Comparison of ENCODE assay signal across 12 mouse cellular contexts in the genomic region with DNA sequence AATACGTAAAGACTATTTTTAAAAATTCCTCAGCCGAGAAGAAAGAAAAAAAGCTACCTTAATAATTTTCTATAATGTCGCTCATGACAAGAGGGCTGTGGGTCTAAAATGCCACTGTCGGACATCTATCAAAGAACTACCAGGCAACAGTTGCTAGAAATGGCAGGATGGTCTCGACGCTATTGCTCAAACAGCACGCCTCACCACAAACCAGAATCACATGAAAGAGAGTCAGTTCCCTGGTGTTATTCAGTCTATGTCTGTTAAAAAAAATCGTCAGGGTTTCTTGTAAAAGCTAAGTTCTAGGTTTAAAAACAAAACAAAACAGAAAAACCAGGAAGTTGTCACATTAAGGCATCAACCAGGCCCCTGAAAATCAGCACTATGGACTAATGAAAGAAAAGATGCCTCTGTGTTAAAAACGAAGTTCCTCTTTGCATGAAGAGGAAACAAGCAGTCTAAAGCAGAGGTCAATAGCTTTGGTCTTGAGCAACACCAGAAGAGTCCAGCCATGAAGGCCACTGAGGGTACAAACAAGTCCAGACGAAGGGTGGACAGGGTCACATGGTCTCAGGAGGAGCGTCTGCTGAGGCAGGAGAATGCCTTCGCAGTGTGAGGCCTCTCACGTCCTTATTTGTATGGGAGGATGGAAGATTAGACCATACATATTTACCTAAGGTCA. TPM values are rescaled to one million over a fixed set of nuclear protein-coding genes. Genes with fewer than 3 reads are reported as not detected.
DNase-seq lines count a peak whose midpoint lies in the region; TF ChIP-seq lines count a peak whose summit lies in the region.
"Had no signal": no experiment of that assay in that cellular context is flagged by ENCODE, and none has a peak within 500 bp of the region (broad histone marks: within the 10 kb centered on the region; RNA-seq: fewer than 3 reads in every experiment).

No protein-coding gene starts in this region.

- peak overlapping the region; percentile 14; the same call in 1 of the 2 replicates for H3K27ac ChIP-seq in layer of hippocampus, adult 2 months
- peak overlapping the region; percentile 91 for H3K27ac ChIP-seq in bone marrow macrophage, adult 2 months (ENCODE audit: insufficient read depth, low read depth, low read length)
- H3K27ac ChIP-seq: forebrain, embryonic 13.5 days had no signal

- TF ChIP-seq POLR2A in bone marrow macrophage, adult 2 months (IDR thresholded peaks at IDR 0.05; ENCODE audit: borderline replicate concordance, low read depth, low read length): no peak

- TF ChIP-seq CTCF in layer of hippocampus, adult 2 months (conservative IDR thresholded peaks at IDR 0.05): no peak
- no peak for TF ChIP-seq CTCF in bone marrow macrophage, adult 2 months (IDR thresholded peaks at IDR 0.05; ENCODE audit: low read depth, low read length)

- no peak for DNase-seq in layer of hippocampus, adult 2 months (ENCODE audit: low spot score in 2 of 2)
- DNase-seq in layer of hippocampus, adult 18-20 months (ENCODE audit: low spot score in 2 of 2): no peak
- DNase-seq in B cell, adult 2 months: peak; percentile 63 to 66
- peak; percentile 34 to 48 for DNase-seq in monocyte, adult 2 months (ENCODE audit: low read depth in 1 of 2, low spot score in 2 of 2)
- DNase-seq in gastrocnemius, adult 18-20 months (ENCODE audit: low spot score): no peak
- no peak for DNase-seq in frontal cortex, postnatal 10 days (ENCODE audit: low spot score in 2 of 2)
- no peak for DNase-seq in left cerebral cortex, postnatal 4 days
- DNase-seq: adrenal gland, postnatal 14 days; kidney, adult 11 months had no signal

- H3K4me3 ChIP-seq in layer of hippocampus, adult 2 months: no peak overlapping the region
- peak overlapping the region; percentile 1; the same call in 1 of the 2 replicates for H3K4me3 ChIP-seq in bone marrow macrophage, adult 2 months (ENCODE audit: insufficient read depth, low read length)
- H3K4me3 ChIP-seq: forebrain, embryonic 13.5 days had no signal

- peaks cover 25% of the 10 kb centered on the region for H3K4me1 ChIP-seq in bone marrow macrophage, adult 2 months (ENCODE audit: control insufficient read depth, insufficient read depth, low read length)

- intact Hi-C loops in left cerebral cortex, postnatal 4 days (cut with DNase I): no loop called here

RNA-seq across cellular contexts. Expression of a gene that starts 37.6 kb away (rescaled TPM):
- total RNA-seq in layer of hippocampus, adult 2 months (2021): 10 to 100 TPM; 25.5 to 27.2 TPM
- 10 to 100 TPM; 26.9 to 33.5 TPM for total RNA-seq in layer of hippocampus, adult 18-20 months (2021)
- polyA plus RNA-seq in bone marrow macrophage, adult 2 months (2012; ENCODE audit: insufficient read depth, insufficient read length, missing spikeins): 25.9 and 26.5 TPM in 2 replicates
- total RNA-seq in gastrocnemius, adult 18-20 months (2021): 10 to 100 TPM; 16.6 to 33.9 TPM
- 10 to 100 TPM; 28.7 to 31.5 TPM for total RNA-seq in left cerebral cortex, postnatal 4 days (2021)
- total RNA-seq: MEL had no signal

Comparison
In these comparisons a context has a peak if more than half of its experiments do, and no peak if none do; other contexts are left out.
1. DNase-seq: peak in B cell, adult 2 months (2 of 2) and monocyte, adult 2 months (2 of 2); none in layer of hippocampus, adult 2 months (0 of 2), layer of hippocampus, adult 18-20 months (0 of 2), gastrocnemius, adult 18-20 months (single experiment), frontal cortex, postnatal 10 days (0 of 2) and left cerebral cortex, postnatal 4 days (single experiment).